Comparison of ENCODE assay signal across 20 mouse cellular contexts in the genomic region with DNA sequence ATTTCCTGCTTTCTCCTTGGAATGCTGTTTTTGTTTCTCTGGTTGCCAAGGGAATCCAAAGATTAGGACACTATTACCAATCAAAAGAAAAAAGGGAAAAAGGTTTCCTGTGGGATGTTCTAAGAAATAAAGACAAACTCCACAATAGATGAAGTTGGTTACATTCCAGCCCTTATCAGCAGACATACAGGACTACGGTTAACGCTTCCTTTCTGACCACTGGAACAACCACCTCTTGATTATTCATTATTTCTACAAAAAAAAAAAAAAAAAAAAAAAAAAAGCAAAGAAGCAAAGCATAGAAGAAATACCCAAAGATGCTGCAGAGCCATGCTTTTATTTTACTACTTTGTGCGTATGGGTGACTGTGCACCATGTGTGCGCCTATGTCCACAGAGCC.
"Had no signal": no experiment of that assay in that cellular context is flagged by ENCODE, and none has a peak within 500 bp of the region (broad histone marks: within the 10 kb centered on the region; RNA-seq: fewer than 3 reads in every experiment).

No protein-coding gene starts in this region.

- ATAC-seq: intestine, embryonic 16.5 days; midbrain, embryonic 13.5 days; midbrain, embryonic 16.5 days had no signal

- H3K27me3 ChIP-seq: limb, embryonic 12.5 days; limb, embryonic 15.5 days; lung, embryonic 15.5 days; megakaryocyte, embryonic 14.5 days; midbrain, embryonic 13.5 days; neural tube, embryonic 13.5 days had no signal

- H3K36me3 ChIP-seq: limb, embryonic 12.5 days; limb, embryonic 15.5 days; lung, embryonic 15.5 days; neural tube, embryonic 13.5 days had no signal

- H3K9ac ChIP-seq: limb, embryonic 12.5 days; limb, embryonic 15.5 days; lung, embryonic 15.5 days; midbrain, embryonic 13.5 days; neural tube, embryonic 13.5 days had no signal

- H3K27ac ChIP-seq: limb, embryonic 12.5 days; limb, embryonic 15.5 days; lung, embryonic 15.5 days; midbrain, embryonic 10.5 days; midbrain, embryonic 13.5 days; neural tube, embryonic 13.5 days had no signal

- DNase-seq: kidney, adult 18-20 months; kidney, adult 9 months; kidney, postnatal 10 days; kidney, postnatal 36 days; left cerebral cortex, postnatal 4 days; lung, postnatal 10 days; lung, postnatal 36 days; retina, postnatal 1 day; thymus, adult 18-20 months; thymus, postnatal 14 days had no signal

- H3K9me3 ChIP-seq: limb, embryonic 12.5 days; limb, embryonic 15.5 days; lung, embryonic 15.5 days; megakaryocyte, embryonic 14.5 days; midbrain, embryonic 10.5 days; midbrain, embryonic 13.5 days; neural tube, embryonic 13.5 days had no signal

- H3K4me3 ChIP-seq: limb, embryonic 12.5 days; limb, embryonic 15.5 days; lung, embryonic 15.5 days; midbrain, embryonic 10.5 days; midbrain, embryonic 13.5 days; myocyte; neural tube, embryonic 13.5 days had no signal

- H3K4me2 ChIP-seq: limb, embryonic 12.5 days; limb, embryonic 15.5 days; lung, embryonic 15.5 days; midbrain, embryonic 13.5 days; neural tube, embryonic 13.5 days had no signal
